Mouse (Mus musculus): Measurements from ENCODE around the gene 1700018B08Rik.

DNA sequence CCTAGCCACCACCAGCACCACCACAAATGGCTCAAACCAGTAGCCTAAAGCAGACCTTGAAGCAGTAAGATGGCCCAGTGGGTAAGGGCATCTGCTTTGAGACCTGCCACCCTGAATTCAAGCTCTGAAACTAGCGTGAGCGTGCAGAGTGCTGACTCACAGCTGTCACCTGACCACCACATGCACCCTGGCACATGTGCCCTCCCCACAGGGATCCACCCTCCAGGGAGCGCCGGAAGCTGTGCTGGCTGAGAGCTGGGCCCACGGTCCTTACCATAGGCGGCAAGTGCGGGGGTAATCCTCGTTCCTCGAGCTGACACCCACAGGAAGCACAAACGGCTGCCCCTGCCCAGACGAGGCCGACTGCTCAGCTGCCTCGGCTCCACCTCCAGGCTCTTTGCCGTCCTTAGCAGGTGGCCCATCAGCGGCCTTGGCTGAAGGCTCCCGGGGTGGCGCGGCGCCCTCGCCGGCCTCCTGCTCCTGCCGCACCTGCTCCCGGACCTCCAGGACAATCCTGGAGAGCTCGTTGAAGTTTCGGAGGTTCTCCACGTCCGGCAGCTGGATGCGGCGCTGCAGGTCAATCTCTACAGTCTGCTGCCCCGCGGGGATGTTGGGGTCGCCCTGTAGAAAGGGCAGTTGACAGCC lies 9.8 kb upstream of the 1700018B08Rik start:
- no peak for TF ChIP-seq CTCF (IDR thresholded peaks at IDR 0.05; ENCODE audit: control insufficient read depth, insufficient read depth, low read length)
- no peak for TF ChIP-seq POLR2A (IDR thresholded peaks at IDR 0.05; ENCODE audit: borderline replicate concordance, control insufficient read depth, low read depth, low read length)
